Mouse (Mus musculus) CH12.LX (cell line): ENCODE measurements around the gene Stag1. TPM values are rescaled to one million over a fixed set of nuclear protein-coding genes. Genes with fewer than 3 reads are reported as not detected.

Source experiments
- DNase-seq: peaks from one replicate; pipeline ENCODE4 v3.0.0-alpha.2; 2013; ENCODE audit errors: extremely low read depth
- H3K27ac ChIP-seq: 2 replicates; pipeline ENCODE4 v1.5.1; 2012; ENCODE audit warnings: low read depth, mild to moderate bottlenecking, control low read depth, moderate library complexity; ENCODE audit not compliant: insufficient read depth
- H3K27me3 ChIP-seq: replicated peaks from 2 replicates; pipeline ENCODE3; 2012; ENCODE audit warnings: inconsistent platforms
- H3K36me3 ChIP-seq, 2 experiments: replicated peaks in 1 of 2; 2 replicates each; pipeline versions ENCODE3 to v1.6.1; 2012; ENCODE audit warnings: inconsistent platforms in 1 of 2, low read length in 1 of 2, mild to moderate bottlenecking in 1 of 2, mixed read lengths in 1 of 2, moderate library complexity in 1 of 2; ENCODE audit not compliant: control insufficient read depth in 1 of 2, insufficient read depth in 1 of 2
- H3K4me1 ChIP-seq, 2 experiments: 2 replicates each; pipeline ENCODE4 v1.6.1; 2012; ENCODE audit warnings: inconsistent platforms in 1 of 2, moderate library complexity in 1 of 2; ENCODE audit not compliant: insufficient read depth in 2 of 2, control insufficient read depth in 1 of 2
- H3K4me2 ChIP-seq: 2 replicates; pipeline ENCODE4 v1.6.1; 2012; ENCODE audit warnings: low read depth, mild to moderate bottlenecking, control low read depth; ENCODE audit not compliant: poor library complexity, insufficient read depth, severe bottlenecking
- H3K4me3 ChIP-seq, 3 experiments: fragments of 150-350 bp in 1 of 3; sonication (generic) in 1 of 3; replicated peaks in 1 of 3; 2 replicates each; pipeline versions ENCODE3 to v1.5.1; 2011 to 2012; ENCODE audit warnings: low read depth in 2 of 3, low read length in 2 of 3, mild to moderate bottlenecking in 2 of 3, moderate library complexity in 2 of 3, control low read depth in 1 of 3, improper control_type of control experiment in 1 of 3, inconsistent platforms in 1 of 3, mixed read lengths in 1 of 3; ENCODE audit not compliant: poor library complexity in 1 of 3
- H3K79me2 ChIP-seq: replicated peaks from 2 replicates; pipeline ENCODE4 v1.6.1; 2012; ENCODE audit warnings: mild to moderate bottlenecking, moderate library complexity; ENCODE audit not compliant: control insufficient read depth, poor library complexity, insufficient read depth, severe bottlenecking; ENCODE audit errors: extremely low read depth
- H3K9ac ChIP-seq: 2 replicates; pipeline ENCODE4 v1.6.1; 2012; ENCODE audit warnings: low read depth, mild to moderate bottlenecking, control low read depth, moderate library complexity; ENCODE audit not compliant: insufficient read depth
- H3K9me3 ChIP-seq: replicated peaks from 2 replicates; pipeline ENCODE3; 2012; ENCODE audit warnings: low read length, inconsistent platforms, mixed read lengths
- BHLHE40 ChIP-seq: IDR thresholded peaks from 2 replicates; pipeline ENCODE4 v1.6.1; 2011; ENCODE audit warnings: mild to moderate bottlenecking, low read depth, low read length, improper control_type of control experiment
- CHD1 ChIP-seq: IDR thresholded peaks from 2 replicates; pipeline ENCODE4 v1.6.1; 2012; ENCODE audit warnings: low read depth, low read length, improper control_type of control experiment, inconsistent platforms
- ELF1 ChIP-seq: IDR thresholded peaks from 2 replicates; pipeline ENCODE4 v1.6.1; 2014; ENCODE audit warnings: low read depth, mild to moderate bottlenecking, inconsistent platforms, low read length, improper control_type of control experiment
- EP300 ChIP-seq: IDR thresholded peaks from 2 replicates; pipeline ENCODE4 v1.6.1; 2011; ENCODE audit warnings: low read length, improper control_type of control experiment
- ETS1 ChIP-seq: conservative IDR thresholded peaks from 2 replicates; pipeline ENCODE4 v1.6.1; 2012; ENCODE audit warnings: low read depth, mild to moderate bottlenecking, inconsistent platforms, low read length, improper control_type of control experiment, moderate library complexity
- HCFC1 ChIP-seq: IDR thresholded peaks from 2 replicates; pipeline ENCODE4 v1.6.1; 2012; ENCODE audit warnings: low read depth, mild to moderate bottlenecking, inconsistent platforms, low read length, improper control_type of control experiment
- JUN ChIP-seq: IDR thresholded peaks from 2 replicates; pipeline ENCODE4 v1.6.1; 2011; ENCODE audit warnings: low read depth, mild to moderate bottlenecking, low read length, improper control_type of control experiment, moderate library complexity; ENCODE audit not compliant: insufficient read depth
- MYC ChIP-seq: IDR thresholded peaks from 2 replicates; pipeline ENCODE4 v1.6.1; 2011; ENCODE audit warnings: low read depth, mild to moderate bottlenecking, improper control_type of control experiment, low read length
- NELFE ChIP-seq: IDR thresholded peaks from 2 replicates; pipeline ENCODE4 v1.6.1; 2011; ENCODE audit warnings: low read depth, low read length, improper control_type of control experiment
- RAD21 ChIP-seq: IDR thresholded peaks from 2 replicates; pipeline ENCODE4 v1.6.1; 2011; ENCODE audit warnings: low read depth, mild to moderate bottlenecking, low read length, improper control_type of control experiment, moderate library complexity
- SIN3A ChIP-seq: IDR thresholded peaks from 2 replicates; pipeline ENCODE4 v1.6.1; 2012; ENCODE audit warnings: low read length, improper control_type of control experiment, inconsistent platforms
- SMC3 ChIP-seq: IDR thresholded peaks from 2 replicates; pipeline ENCODE4 v1.6.1; 2011; ENCODE audit warnings: low read depth, low read length, improper control_type of control experiment
- TBP ChIP-seq: conservative IDR thresholded peaks from 2 replicates; pipeline ENCODE4 v1.6.1; 2011; ENCODE audit warnings: low read depth, low read length, improper control_type of control experiment
- TCF12 ChIP-seq: IDR thresholded peaks from 2 replicates; pipeline ENCODE4 v1.6.1; 2014; ENCODE audit warnings: low read depth, mild to moderate bottlenecking, inconsistent platforms, low read length, improper control_type of control experiment
- ZC3H11A ChIP-seq: IDR thresholded peaks from 2 replicates; pipeline ENCODE4 v1.6.1; 2012; ENCODE audit warnings: low read depth, mild to moderate bottlenecking, inconsistent platforms, low read length, improper control_type of control experiment
- ZKSCAN1 ChIP-seq: IDR thresholded peaks from 2 replicates; pipeline ENCODE4 v1.6.1; 2012; ENCODE audit warnings: low read depth, inconsistent platforms, low read length, improper control_type of control experiment, borderline replicate concordance
- ZMIZ1 ChIP-seq: IDR thresholded peaks from 2 replicates; pipeline ENCODE4 v1.6.1; 2012; ENCODE audit warnings: low read depth, mild to moderate bottlenecking, inconsistent platforms, low read length, improper control_type of control experiment
- dilution Hi-C: fragments of 300-500 bp; cut with MboI; formaldehyde crosslinking; loops from 2 replicates; pipeline ENCODE4 v1.14.3; 2020; ENCODE audit warnings: low sequenced_read_pairs; ENCODE audit not compliant: extremely low pct_unique_long_range_greater_than_20kb, extremely low pct_ligation_motif_present
- in situ Hi-C: fragments of 300-500 bp; cut with MboI; formaldehyde crosslinking; loops from 3 replicates; pipeline ENCODE4 v1.14.3; 2019; ENCODE audit warnings: low sequenced_read_pairs, low pct_ligation_motif_present, low pct_unique_long_range_greater_than_20kb, mixed read lengths
- polyA plus RNA-seq: library from polyadenylated mRNA; unstranded; fragments of >175 nt; gene quantifications from 2 replicates; pipeline ENCODE4 v1.2.1, GENCODE M21; 2012; ENCODE audit warnings: low read depth; ENCODE audit not compliant: insufficient read length
- total RNA-seq, 2 experiments: library from RNA; depleted of rRNA; stranded (reverse); fragments of 300-350 nt in 1 of 2; fragments of >200 nt in 1 of 2; gene quantifications; 2 replicates each; pipeline ENCODE4 v1.2.3; 2012 to 2014

The Stag1 gene
- total and polyA plus RNA-seq, 3 experiments, result 24.5 to 45.9 (median 33.7) TPM

- TF ChIP-seq SIN3A (no peak), MYC (no peak), CHD1 (no peak), RAD21 (no peak), JUN (no peak), TBP (no peak), ETS1 (no peak), ZC3H11A (no peak), HCFC1 (no peak), TCF12 (no peak), ELF1 (no peak), EP300 (no peak), ZKSCAN1 (no peak), BHLHE40 (no peak)
- H3K9ac ChIP-seq, result no peak overlapping the region
- H3K79me2 ChIP-seq, result no peaks in the 10 kb centered on the region
- no peak for DNase-seq
- H3K27ac ChIP-seq, result no peak overlapping the region
- H3K27me3 ChIP-seq, result no peaks in the 10 kb centered on the region
- no peak overlapping the region for H3K4me2 ChIP-seq
- no peaks in the 10 kb centered on the region for H3K9me3 ChIP-seq
- in situ Hi-C loops (no loop called here), dilution Hi-C loops (no loop called here)
- H3K4me1 ChIP-seq, result no peaks in the 10 kb centered on the region
- H3K4me3 ChIP-seq, result no peak overlapping the region
- H3K36me3 ChIP-seq, result peaks cover 0 to 35% of the 10 kb centered on the region in 2 experiments
These were observed 385.2 kb downstream of the Stag1 start for GRCm38 (mm10) chr9:100982786-100983185.

DNA sequence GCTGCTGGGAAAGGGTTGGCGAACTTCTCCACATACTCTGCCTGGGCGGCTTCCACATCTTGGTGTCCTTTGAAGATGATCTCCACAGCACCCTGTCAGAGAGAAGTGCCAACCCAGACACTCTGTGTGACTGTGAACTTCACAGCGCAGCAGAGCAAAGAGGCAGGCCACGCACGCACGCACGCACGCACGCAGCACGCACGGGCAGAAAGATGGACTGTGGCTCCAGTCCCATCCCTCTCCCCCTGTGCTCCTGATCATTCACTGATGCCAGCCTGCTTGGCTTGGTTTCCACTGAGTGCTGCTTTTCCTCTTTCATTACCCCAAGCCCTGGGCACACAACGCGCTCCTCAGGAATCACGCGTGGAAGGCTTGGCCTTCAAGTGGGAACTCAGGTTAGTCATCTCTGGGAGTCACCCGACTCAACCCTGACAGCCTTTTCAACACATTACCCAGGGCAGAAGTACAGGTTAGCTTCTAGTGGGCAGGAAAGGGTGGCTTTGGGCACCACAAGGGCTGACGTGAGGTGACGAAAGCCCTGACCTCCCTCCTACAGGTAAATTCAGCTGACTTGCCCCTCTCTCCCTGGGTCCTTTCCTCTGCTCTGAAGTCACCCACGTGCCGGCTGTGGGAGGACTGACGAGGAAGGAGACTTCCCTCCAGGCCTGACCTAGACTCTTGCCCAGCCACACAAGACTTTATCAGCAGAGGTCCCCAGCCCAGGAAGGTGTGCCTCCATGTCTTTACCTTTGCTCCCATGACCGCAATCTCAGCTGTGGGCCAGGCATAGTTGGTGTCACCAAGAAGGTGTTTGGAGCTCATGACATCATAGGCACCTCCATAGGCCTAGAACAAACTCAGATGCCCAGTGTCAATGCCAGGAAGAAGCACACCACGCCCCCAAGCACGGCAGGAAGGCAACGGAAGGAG lies 387.0 kb downstream of the Stag1 start:
- H3K27me3 ChIP-seq, result no peaks in the 10 kb centered on the region
- H3K4me2 ChIP-seq, result no peak overlapping the region
- peaks cover 0 to 39% of the 10 kb centered on the region in 2 experiments for H3K36me3 ChIP-seq
- H3K9ac ChIP-seq, result no peak overlapping the region
- in situ Hi-C loops, result no loop called here
- H3K4me1 ChIP-seq, result no peaks in the 10 kb centered on the region
- DNase-seq, result no peak
- H3K27ac ChIP-seq, result no peak overlapping the region
- dilution Hi-C loops, result no loop called here
- TF ChIP-seq HCFC1 (no peak), NELFE (no peak), ZMIZ1 (no peak), SMC3 (no peak)
- TF ChIP-seq, all 38 proteins: peak for 0
- H3K4me3 ChIP-seq, result no peak overlapping the region
- H3K9me3 ChIP-seq, result peaks cover 8% of the 10 kb centered on the region
- no peaks in the 10 kb centered on the region for H3K79me2 ChIP-seq
